Mouse (Mus musculus) layer of hippocampus, adult 9-11 months (tissue): ENCODE data around the gene Sec24c.

ENCODE experiments used
- DNase-seq: peaks from one replicate; pipeline ENCODE4 v3.0.0; 2022

Gene Sec24c

GRCm38 (mm10) chr14:20735892-20736390 lies 61.8 kb downstream of the Sec24c start:
- no peak for DNase-seq

GRCm38 (mm10) chr14:20737306-20737705 lies 63.2 kb downstream of the Sec24c start:
- DNase-seq = no peak

- DNase-seq = no peak
Observed at GRCm38 (mm10) chr14:20738511-20738910, 64.4 kb downstream of the Sec24c start.

GRCm38 (mm10) chr14:20741301-20741700 lies 67.2 kb downstream of the Sec24c start:
- DNase-seq = no peak

- DNase-seq = no peak
Observed at GRCm38 (mm10) chr14:20743614-20744013, 69.5 kb downstream of the Sec24c start.
